Mouse (Mus musculus) limb, embryonic 15.5 days (tissue): Measurements from ENCODE around the gene 1700029P11Rik. TPM values are rescaled to one million over a fixed set of nuclear protein-coding genes. Genes with fewer than 3 reads are reported as not detected.

Source experiments
- ATAC-seq: fragments of 200-750 bp; cut with Nextera tagmentation; 2 replicates; pipeline ENCODE4 v1.8.0; 2017; ENCODE audit warnings: low read depth, moderate TSS enrichment; ENCODE audit not compliant: insufficient number of reproducible peaks, low FRiP score, low TSS enrichment
- H3K27ac ChIP-seq: fragments of 300-500 bp; sonication (generic); 2 replicates; pipeline ENCODE4 v1.5.1; 2015; ENCODE audit warnings: moderate library complexity, mild to moderate bottlenecking, inconsistent platforms
- H3K27me3 ChIP-seq: fragments of 300-500 bp; sonication (generic); 2 replicates; pipeline ENCODE4 v1.6.1; 2015; ENCODE audit warnings: inconsistent platforms
- H3K36me3 ChIP-seq: fragments of 300-500 bp; sonication (generic); 2 replicates; pipeline ENCODE4 v1.6.1; 2015; ENCODE audit warnings: inconsistent platforms
- H3K4me1 ChIP-seq: fragments of 300-500 bp; sonication (generic); 2 replicates; pipeline ENCODE4 v1.6.1; 2015; ENCODE audit warnings: inconsistent platforms
- H3K4me2 ChIP-seq: fragments of 300-500 bp; sonication (generic); 2 replicates; pipeline ENCODE4 v1.6.1; 2015; ENCODE audit warnings: mild to moderate bottlenecking, inconsistent platforms
- H3K4me3 ChIP-seq: fragments of 300-500 bp; sonication (generic); 2 replicates; pipeline ENCODE4 v1.5.1; 2015; ENCODE audit warnings: mild to moderate bottlenecking, inconsistent platforms
- H3K9ac ChIP-seq: fragments of 300-500 bp; sonication (generic); 2 replicates; pipeline ENCODE4 v1.6.1; 2015; ENCODE audit warnings: inconsistent platforms
- H3K9me3 ChIP-seq: fragments of 300-500 bp; sonication (generic); 2 replicates; pipeline ENCODE4 v1.6.1; 2016; ENCODE audit warnings: inconsistent platforms
- WGBS: fragments of 180-500 bp; shearing (Covaris S2); methylation state at CpG from one replicate; pipeline ENCODE4 v1.1.7; 2015; 5-methylcytosine and 5-hydroxymethylcytosine counted together
- polyA plus RNA-seq: library from polyadenylated mRNA; unstranded; fragments of >200 nt; fragmentation: Nextera tagmentation; extraction: Ambion mirVana; gene quantifications from 2 replicates; pipeline ENCODE4 v1.2.1, GENCODE M21; 2015

1700029P11Rik gene
- polyA plus RNA-seq, 1 experiment from 2014 or later, result not detected

GRCm38 (mm10) chr15:82016830-82017229 lies 36.5 kb downstream of the 1700029P11Rik start:
- Histone ChIP-seq H3K27ac (peak overlapping the region; percentile 59), H3K4me3 (peak overlapping the region; percentile 96), H3K27me3 (no peaks in the 10 kb centered on the region), H3K9ac (peak overlapping the region; percentile 64), H3K36me3 (peaks cover 17% of the 10 kb centered on the region), H3K9me3 (no peaks in the 10 kb centered on the region), H3K4me2 (peak overlapping the region; percentile 89), H3K4me1 (peaks cover 11% of the 10 kb centered on the region)
- no peak for ATAC-seq
- WGBS, result 22% methylated on average over 6 of the region's 6 CpGs

GRCm38 (mm10) chr15:82017461-82017860 lies 37.1 kb downstream of the 1700029P11Rik start:
- no peak overlapping the region for H3K9ac ChIP-seq
- H3K27ac ChIP-seq, result no peak overlapping the region
- H3K4me2 ChIP-seq, result no peak overlapping the region
- peaks cover 11% of the 10 kb centered on the region for H3K4me1 ChIP-seq
- H3K9me3 ChIP-seq, result no peaks in the 10 kb centered on the region
- ATAC-seq, result no peak
- no peak overlapping the region for H3K4me3 ChIP-seq
- H3K36me3 ChIP-seq, result peaks cover 23% of the 10 kb centered on the region
- no peaks in the 10 kb centered on the region for H3K27me3 ChIP-seq
- WGBS, result 68% methylated on average over 4 of the region's 4 CpGs

- H3K9me3 ChIP-seq, result no peaks in the 10 kb centered on the region
- H3K36me3 ChIP-seq, result peaks cover 41% of the 10 kb centered on the region
- peaks cover 11% of the 10 kb centered on the region for H3K4me1 ChIP-seq
- no peak overlapping the region for H3K9ac ChIP-seq
- H3K27ac ChIP-seq, result no peak overlapping the region
- H3K4me2 ChIP-seq, result no peak overlapping the region
- H3K4me3 ChIP-seq, result no peak overlapping the region
- 78% methylated on average over 3 of the region's 3 CpGs for WGBS
- H3K27me3 ChIP-seq, result no peaks in the 10 kb centered on the region
- ATAC-seq, result no peak
These were observed 38.9 kb downstream of the 1700029P11Rik start for GRCm38 (mm10) chr15:82019288-82019687.

GRCm38 (mm10) chr15:82022535-82023088 lies 42.3 kb downstream of the 1700029P11Rik start:
- Histone ChIP-seq H3K9me3 (no peaks in the 10 kb centered on the region), H3K27ac (no peak overlapping the region), H3K4me3 (no peak overlapping the region), H3K4me2 (no peak overlapping the region), H3K4me1 (no peaks in the 10 kb centered on the region), H3K9ac (no peak overlapping the region), H3K27me3 (no peaks in the 10 kb centered on the region), H3K36me3 (peaks cover 74% of the 10 kb centered on the region)
- no peak for ATAC-seq
- 85% methylated on average over 13 of the region's 13 CpGs for WGBS

GRCm38 (mm10) chr15:82023965-82024635 lies 43.8 kb downstream of the 1700029P11Rik start:
- H3K27me3 ChIP-seq, result no peaks in the 10 kb centered on the region
- no peaks in the 10 kb centered on the region for H3K4me1 ChIP-seq
- H3K9me3 ChIP-seq, result no peaks in the 10 kb centered on the region
- no peak overlapping the region for H3K9ac ChIP-seq
- no peak for ATAC-seq
- no peak overlapping the region for H3K4me2 ChIP-seq
- H3K36me3 ChIP-seq, result peaks cover 80% of the 10 kb centered on the region
- H3K4me3 ChIP-seq, result no peak overlapping the region
- WGBS, result 91% methylated on average over 6 of the region's 6 CpGs
- H3K27ac ChIP-seq, result no peak overlapping the region

- Histone ChIP-seq H3K9ac (no peak overlapping the region), H3K36me3 (peaks cover 93% of the 10 kb centered on the region), H3K27me3 (no peaks in the 10 kb centered on the region), H3K4me3 (no peak overlapping the region), H3K27ac (no peak overlapping the region), H3K4me1 (no peaks in the 10 kb centered on the region), H3K9me3 (no peaks in the 10 kb centered on the region), H3K4me2 (no peak overlapping the region)
- WGBS, result 92% methylated on average over 7 of the region's 7 CpGs
- no peak for ATAC-seq
These were observed 46.9 kb downstream of the 1700029P11Rik start for GRCm38 (mm10) chr15:82027276-82027675.

- no peak overlapping the region for H3K4me2 ChIP-seq
- H3K4me3 ChIP-seq, result no peak overlapping the region
- H3K4me1 ChIP-seq, result no peaks in the 10 kb centered on the region
- no peak overlapping the region for H3K27ac ChIP-seq
- no peaks in the 10 kb centered on the region for H3K9me3 ChIP-seq
- no peaks in the 10 kb centered on the region for H3K27me3 ChIP-seq
- H3K9ac ChIP-seq, result no peak overlapping the region
- H3K36me3 ChIP-seq, result peaks cover 93% of the 10 kb centered on the region
- ATAC-seq, result no peak
- 82% methylated on average over 7 of the region's 7 CpGs for WGBS
These were observed 47.4 kb downstream of the 1700029P11Rik start for GRCm38 (mm10) chr15:82027726-82028125.

Other genes with a start within 250 kb of the 1700029P11Rik start
- gene Zc3h7b, start 235.5 kb upstream of the 1700029P11Rik start, polyA plus RNA-seq, result 28.7 and 28.9 TPM in 2 replicates
- 99.6 and 101 TPM in 2 replicates for gene Rangap1, start 235.0 kb upstream of the 1700029P11Rik start, polyA plus RNA-seq
- gene Tef, start 178.1 kb upstream of the 1700029P11Rik start, polyA plus RNA-seq, result 28.9 and 30.7 TPM in 2 replicates
- gene Tob2, start 121.7 kb upstream of the 1700029P11Rik start, polyA plus RNA-seq, result 29.8 and 32.1 TPM in 2 replicates
- 124 TPM in 2 replicates for gene Phf5a, start 108.6 kb upstream of the 1700029P11Rik start, polyA plus RNA-seq
- 144 and 165 TPM in 2 replicates for gene Aco2, start 108.2 kb upstream of the 1700029P11Rik start, polyA plus RNA-seq
- 60.5 and 76.3 TPM in 2 replicates for gene Polr3h, start 54.3 kb upstream of the 1700029P11Rik start, polyA plus RNA-seq
- gene Csdc2, start 43.8 kb upstream of the 1700029P11Rik start, polyA plus RNA-seq, result 14.0 and 16.1 TPM in 2 replicates
- gene Pmm1, start 19.6 kb upstream of the 1700029P11Rik start, polyA plus RNA-seq, result 39.5 and 40.5 TPM in 2 replicates
- 73.8 and 77.5 TPM in 2 replicates for gene Xrcc6, start 7.3 kb downstream of the 1700029P11Rik start, polyA plus RNA-seq
- 30.2 and 30.9 TPM in 2 replicates for gene Desi1, start 53.3 kb downstream of the 1700029P11Rik start, polyA plus RNA-seq
- 250 and 262 TPM in 2 replicates for gene Snu13, start 67.1 kb downstream of the 1700029P11Rik start, polyA plus RNA-seq
- not detected in 2 replicates for gene 4930407I10Rik, start 78.6 kb downstream of the 1700029P11Rik start, polyA plus RNA-seq
- gene Mei1, start 89.5 kb downstream of the 1700029P11Rik start, polyA plus RNA-seq, result 0.05 TPM in 1 of 2 replicates, not detected in the other
- gene Ccdc134, start 147.4 kb downstream of the 1700029P11Rik start, polyA plus RNA-seq, result 24.6 and 28.8 TPM in 2 replicates
- 155 and 165 TPM in 2 replicates for gene Srebf2, start 166.6 kb downstream of the 1700029P11Rik start, polyA plus RNA-seq
- 0.25 and 0.40 TPM in 2 replicates for gene Shisa8, start 232.3 kb downstream of the 1700029P11Rik start, polyA plus RNA-seq
- 0.19 and 0.29 TPM in 2 replicates for gene Tnfrsf13c, start 243.8 kb downstream of the 1700029P11Rik start, polyA plus RNA-seq